Mouse (Mus musculus) liver, embryonic 13.5 days (tissue): Measurements from ENCODE around the gene Ramp1. TPM values are rescaled to one million over a fixed set of nuclear protein-coding genes. Genes with fewer than 3 reads are reported as not detected.

ENCODE experiments used
- ATAC-seq: fragments of 200-750 bp; cut with Nextera tagmentation; 2 replicates; pipeline ENCODE4 v1.8.0; 2017; ENCODE audit warnings: low read depth, mild to moderate bottlenecking, moderate number of reproducible peaks, moderate library complexity
- DNase-seq: peaks from one replicate; pipeline ENCODE4 v3.0.0; 2022
- H3K27ac ChIP-seq: fragments of 300-500 bp; sonication (generic); 2 replicates; pipeline ENCODE4 v1.5.1; 2015; ENCODE audit warnings: moderate library complexity, mild to moderate bottlenecking, inconsistent platforms
- H3K27me3 ChIP-seq: fragments of 300-500 bp; sonication (generic); 2 replicates; pipeline ENCODE4 v1.6.1; 2015; ENCODE audit warnings: mild to moderate bottlenecking, inconsistent platforms
- H3K36me3 ChIP-seq: fragments of 300-500 bp; sonication (generic); 2 replicates; pipeline ENCODE4 v1.6.1; 2015; ENCODE audit warnings: mild to moderate bottlenecking, inconsistent platforms
- H3K4me1 ChIP-seq: fragments of 300-500 bp; sonication (generic); replicated peaks from 2 replicates; pipeline ENCODE4 v1.6.1; 2015; ENCODE audit warnings: inconsistent platforms
- H3K4me2 ChIP-seq: fragments of 300-500 bp; sonication (generic); 2 replicates; pipeline ENCODE4 v1.6.1; 2015; ENCODE audit warnings: inconsistent platforms, mild to moderate bottlenecking, moderate library complexity
- H3K4me3 ChIP-seq: fragments of 300-500 bp; sonication (generic); replicated peaks from 2 replicates; pipeline ENCODE4 v1.5.1; 2015; ENCODE audit warnings: mild to moderate bottlenecking, inconsistent platforms
- H3K9ac ChIP-seq: fragments of 300-500 bp; sonication (generic); 2 replicates; pipeline ENCODE4 v1.6.1; 2015; ENCODE audit warnings: mild to moderate bottlenecking, inconsistent platforms
- H3K9me3 ChIP-seq: fragments of 300-500 bp; sonication (generic); replicated peaks from 2 replicates; pipeline ENCODE4 v1.6.1; 2016; ENCODE audit warnings: inconsistent platforms
- WGBS: fragments of 180-500 bp; shearing (Covaris S2); methylation state at CpG from one replicate; pipeline ENCODE4 v1.1.7; 2015; ENCODE audit not compliant: insufficient replicate concordance; 5-methylcytosine and 5-hydroxymethylcytosine counted together
- polyA plus RNA-seq: library from polyadenylated mRNA; unstranded; fragments of >200 nt; fragmentation: Nextera tagmentation; extraction: Ambion mirVana; gene quantifications from 2 replicates; pipeline ENCODE4 v1.2.1, GENCODE M21; 2015

Ramp1 gene
- polyA plus RNA-seq, result 4.1 and 5.3 TPM in 2 replicates

- WGBS, result 4% methylated on average over 37 of the region's 37 CpGs
- H3K4me1 ChIP-seq, result peaks cover 14% of the 10 kb centered on the region
- peaks cover 25% of the 10 kb centered on the region for H3K27me3 ChIP-seq
- ATAC-seq, result peak; percentile 20; the same call in 1 of the 2 replicates
- DNase-seq, result no peak
- H3K9me3 ChIP-seq, result no peaks in the 10 kb centered on the region
- no peaks in the 10 kb centered on the region for H3K36me3 ChIP-seq
- H3K27ac ChIP-seq, result no peak within 1 kb of the TSS
- peak within 1 kb of the TSS; percentile 65 for H3K4me2 ChIP-seq
- peak within 1 kb of the TSS; percentile 50 for H3K4me3 ChIP-seq
- H3K9ac ChIP-seq, result peak within 1 kb of the TSS; percentile 57
Observed at GRCm38 (mm10) chr1:91179533-91180173, at the start of gene Ramp1. Ramp1 (plus strand) TSS chr1:91179822.

DNA sequence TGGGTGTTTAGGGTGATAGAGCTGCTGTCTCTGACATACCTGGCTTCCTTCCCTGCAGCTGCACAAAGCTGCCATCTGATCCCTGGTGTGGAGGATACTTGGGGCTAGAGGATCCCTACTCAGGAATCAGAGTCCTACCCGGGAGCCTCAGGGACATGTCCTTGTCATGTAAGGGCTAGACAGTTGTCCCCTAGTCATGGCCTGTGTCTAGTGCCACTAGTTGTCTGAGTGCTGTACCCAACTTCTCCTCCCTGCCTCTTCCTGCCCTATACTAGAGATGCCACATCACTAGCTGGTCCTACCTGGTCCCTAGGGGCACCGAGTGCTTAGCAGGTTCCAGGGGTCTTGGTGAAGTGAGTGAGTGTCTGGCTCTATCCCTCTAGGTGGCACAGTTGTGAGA lies 42.6 kb upstream of the Ramp1 start:
- Histone ChIP-seq H3K36me3 (no peaks in the 10 kb centered on the region), H3K9ac (no peak overlapping the region), H3K27me3 (no peaks in the 10 kb centered on the region), H3K4me3 (no peak overlapping the region), H3K9me3 (no peaks in the 10 kb centered on the region), H3K4me1 (no peaks in the 10 kb centered on the region), H3K4me2 (no peak overlapping the region), H3K27ac (no peak overlapping the region)
- ATAC-seq (no peak), DNase-seq (no peak)
- 66% methylated on average over 2 of the region's 2 CpGs for WGBS

DNA sequence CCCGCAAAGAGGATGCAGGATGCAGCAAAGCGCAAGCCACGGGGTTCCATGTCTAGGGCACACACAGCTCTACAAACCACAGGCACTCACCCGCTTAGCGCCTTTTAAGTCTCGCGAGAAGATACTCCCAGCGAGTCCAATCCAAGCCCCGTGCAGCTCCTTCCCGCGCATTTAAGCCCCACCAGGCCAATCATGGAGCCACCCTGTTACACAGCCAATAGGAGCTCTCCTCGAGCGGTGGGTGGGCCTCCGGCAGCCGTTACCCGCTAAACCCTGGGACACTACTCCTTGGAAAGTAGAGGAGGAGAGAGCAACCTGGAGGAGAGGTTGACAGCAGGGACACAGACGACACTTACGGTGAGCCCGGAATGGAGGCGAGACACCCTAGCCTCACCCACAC lies 34.8 kb upstream of the Ramp1 start, which contains the start of gene Rbm44:
Rbm44 (plus strand) TSS at position 277 of the 400 bp plus-strand sequence.
- Histone ChIP-seq H3K27me3 (no peaks in the 10 kb centered on the region), H3K9ac (no peak within 1 kb of the TSS), H3K4me1 (no peaks in the 10 kb centered on the region), H3K4me3 (peak within 1 kb of the TSS; percentile 19), H3K9me3 (no peaks in the 10 kb centered on the region), H3K36me3 (no peaks in the 10 kb centered on the region), H3K27ac (no peak within 1 kb of the TSS), H3K4me2 (peak within 1 kb of the TSS; percentile 28)
- ATAC-seq (peak; percentile 82), DNase-seq (no peak)
- WGBS, result 61% methylated on average over 20 of the region's 20 CpGs

DNA sequence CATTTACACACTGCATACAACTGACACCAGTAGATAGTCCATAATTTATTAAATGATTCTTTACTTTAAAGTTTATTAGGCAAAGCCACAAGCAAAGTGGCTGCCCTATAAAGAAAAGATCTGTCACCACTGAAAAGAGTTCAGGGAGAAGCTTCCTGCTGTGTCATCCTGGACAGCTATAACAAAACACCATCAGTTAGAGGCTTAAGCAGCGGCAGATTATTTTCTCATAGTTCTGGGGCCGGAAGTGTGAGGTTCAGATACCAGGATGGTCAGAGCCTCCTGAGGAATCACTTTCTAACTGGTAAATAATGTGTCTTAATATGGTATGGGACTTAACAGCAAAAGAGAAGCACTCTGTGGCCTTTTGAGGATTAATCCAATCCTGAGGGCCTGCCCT lies 28.1 kb upstream of the Ramp1 start:
- no peak overlapping the region for H3K4me3 ChIP-seq
- H3K36me3 ChIP-seq, result no peaks in the 10 kb centered on the region
- H3K4me2 ChIP-seq, result no peak overlapping the region
- WGBS, result 42% methylated on average over 2 of the region's 2 CpGs
- no peaks in the 10 kb centered on the region for H3K9me3 ChIP-seq
- no peaks in the 10 kb centered on the region for H3K4me1 ChIP-seq
- H3K9ac ChIP-seq, result no peak overlapping the region
- H3K27ac ChIP-seq, result no peak overlapping the region
- no peaks in the 10 kb centered on the region for H3K27me3 ChIP-seq
- no peak for DNase-seq
- ATAC-seq, result no peak

- no peaks in the 10 kb centered on the region for H3K27me3 ChIP-seq
- no peak for ATAC-seq
- no peak for DNase-seq
- 62% methylated on average over 6 of the region's 6 CpGs for WGBS
- H3K9ac ChIP-seq, result no peak overlapping the region
- no peak overlapping the region for H3K4me2 ChIP-seq
- no peak overlapping the region for H3K27ac ChIP-seq
- H3K4me1 ChIP-seq, result no peaks in the 10 kb centered on the region
- no peaks in the 10 kb centered on the region for H3K9me3 ChIP-seq
- H3K36me3 ChIP-seq, result no peaks in the 10 kb centered on the region
- no peak overlapping the region for H3K4me3 ChIP-seq
Observed at GRCm38 (mm10) chr1:91166798-91167197, 12.8 kb upstream of the Ramp1 start.

GRCm38 (mm10) chr1:91169157-91169556 lies 10.5 kb upstream of the Ramp1 start:
- no peak for DNase-seq
- ATAC-seq, result no peak
- WGBS, result 35% methylated on average over 4 of the region's 4 CpGs

DNA sequence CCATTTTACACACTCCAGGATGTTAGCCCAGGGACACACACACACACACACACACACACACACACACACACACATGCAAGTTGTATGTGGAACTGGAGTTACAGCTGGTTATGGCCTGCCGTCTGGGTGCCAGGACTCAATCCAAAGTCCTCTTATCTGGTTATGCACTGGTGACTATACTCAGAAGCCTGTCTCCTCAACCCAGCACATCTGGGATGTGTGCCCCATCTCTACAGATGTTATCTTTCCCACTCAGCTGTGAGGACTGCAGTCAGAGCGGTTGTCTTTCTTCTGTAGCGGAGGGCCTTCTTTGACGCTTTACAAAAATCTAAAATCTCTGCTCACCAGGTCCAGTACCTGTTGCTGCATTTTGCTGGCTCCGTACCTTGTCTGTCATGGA lies 4.8 kb upstream of the Ramp1 start:
- Histone ChIP-seq H3K27me3 (peaks cover 8% of the 10 kb centered on the region), H3K36me3 (no peaks in the 10 kb centered on the region), H3K4me1 (peaks cover 7% of the 10 kb centered on the region), H3K9me3 (no peaks in the 10 kb centered on the region), H3K27ac (no peak overlapping the region), H3K9ac (no peak overlapping the region), H3K4me2 (no peak overlapping the region), H3K4me3 (no peak overlapping the region)
- WGBS, result 55% methylated on average over 5 of the region's 5 CpGs
- ATAC-seq (no peak), DNase-seq (no peak)

More at GRCm38 (mm10) chr1:91169157-91169556, 10.5 kb upstream of the Ramp1 start:
- H3K27ac ChIP-seq, result no peak overlapping the region
- H3K9me3 ChIP-seq, result no peaks in the 10 kb centered on the region
- H3K27me3 ChIP-seq, result no peaks in the 10 kb centered on the region
- H3K36me3 ChIP-seq, result no peaks in the 10 kb centered on the region
- H3K4me3 ChIP-seq, result no peak overlapping the region
- H3K4me2 ChIP-seq, result no peak overlapping the region
- no peak overlapping the region for H3K9ac ChIP-seq
- no peaks in the 10 kb centered on the region for H3K4me1 ChIP-seq

DNA sequence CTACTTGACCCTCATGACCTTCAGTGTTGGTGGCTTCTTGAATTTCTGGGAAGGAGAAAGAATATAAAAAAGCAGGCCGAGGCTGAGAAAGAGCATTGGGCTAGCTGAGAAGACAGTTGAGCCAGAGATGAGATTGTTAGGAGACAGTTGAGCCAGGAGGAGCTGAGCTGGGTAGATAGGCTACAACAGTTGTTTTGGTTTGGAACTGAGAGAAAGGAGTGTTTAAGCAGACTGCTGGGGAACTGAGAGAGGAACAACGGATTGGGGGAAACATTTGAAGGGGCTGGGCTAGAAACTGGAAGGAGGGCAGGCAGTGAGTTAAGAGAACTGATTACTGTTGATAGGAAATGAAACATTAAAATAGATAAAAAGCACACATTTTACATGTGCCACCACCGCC lies 3.6 kb upstream of the Ramp1 start:
- no peak for ATAC-seq
- no peak for DNase-seq
- 27% methylated on average over 3 of the region's 3 CpGs for WGBS

DNA sequence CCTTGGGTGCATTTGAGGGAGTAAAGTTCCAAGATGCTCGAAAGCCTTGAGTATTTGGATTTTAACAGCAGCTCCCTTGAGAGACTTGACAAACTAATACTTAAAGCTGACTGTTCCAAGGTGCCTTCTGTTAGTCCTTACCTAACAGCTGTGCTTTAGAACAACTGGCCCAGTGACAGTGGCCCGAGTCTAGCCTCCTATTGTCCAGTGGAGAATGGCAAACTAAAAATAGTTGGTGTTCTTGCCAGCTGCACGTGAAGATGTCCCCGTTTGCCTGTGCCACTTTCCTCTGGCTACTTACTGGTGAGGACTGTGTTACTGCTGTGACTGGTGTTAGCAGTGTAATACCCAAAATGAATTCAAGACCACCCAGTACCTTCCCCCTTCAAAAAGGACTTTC lies 2.8 kb upstream of the Ramp1 start:
- Histone ChIP-seq H3K4me3 (no peak overlapping the region), H3K9me3 (no peaks in the 10 kb centered on the region), H3K36me3 (no peaks in the 10 kb centered on the region), H3K27me3 (peaks cover 25% of the 10 kb centered on the region), H3K4me2 (no peak overlapping the region), H3K4me1 (peaks cover 14% of the 10 kb centered on the region), H3K27ac (no peak overlapping the region), H3K9ac (no peak overlapping the region)
- DNase-seq (no peak), ATAC-seq (no peak)
- WGBS, result 61% methylated on average over 4 of the region's 4 CpGs

More for the DNA sequence above, 3.6 kb upstream of the Ramp1 start:
- Histone ChIP-seq H3K27me3 (peaks cover 20% of the 10 kb centered on the region), H3K27ac (no peak overlapping the region), H3K9ac (no peak overlapping the region), H3K9me3 (no peaks in the 10 kb centered on the region), H3K4me2 (no peak overlapping the region), H3K4me3 (no peak overlapping the region), H3K36me3 (no peaks in the 10 kb centered on the region), H3K4me1 (peaks cover 10% of the 10 kb centered on the region)

DNA sequence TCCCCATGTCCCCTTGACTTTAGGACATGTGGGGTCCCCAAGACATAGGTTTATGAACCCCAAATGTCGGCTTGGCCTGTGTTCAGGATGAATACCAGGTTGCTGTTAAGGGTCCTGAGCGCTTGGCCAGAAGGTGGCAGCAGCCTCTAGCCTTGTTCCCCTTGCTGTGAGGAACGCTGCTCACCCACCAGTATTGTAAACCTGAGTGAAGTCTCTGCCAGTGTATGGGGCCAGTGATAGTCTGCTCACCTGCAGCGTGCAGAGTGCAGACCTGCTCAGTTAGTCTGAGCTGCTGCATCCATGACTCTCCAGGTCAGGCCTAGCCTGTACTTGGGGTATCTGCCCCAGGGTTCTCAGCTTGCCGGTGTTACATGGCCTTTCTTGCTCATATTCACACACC lies 536 bp upstream of the Ramp1 start:
- ATAC-seq, result peak; percentile 47; the same call in 1 of the 2 replicates
- H3K36me3 ChIP-seq, result no peaks in the 10 kb centered on the region
- peak; percentile 35 for DNase-seq
- H3K9me3 ChIP-seq, result no peaks in the 10 kb centered on the region
- H3K4me2 ChIP-seq, result peak overlapping the region; percentile 65; the same call in 1 of the 2 replicates
- H3K27ac ChIP-seq, result no peak overlapping the region
- H3K9ac ChIP-seq, result no peak overlapping the region
- H3K27me3 ChIP-seq, result peaks cover 25% of the 10 kb centered on the region
- WGBS, result 19% methylated on average over 5 of the region's 5 CpGs
- no peak overlapping the region for H3K4me3 ChIP-seq
- peaks cover 14% of the 10 kb centered on the region for H3K4me1 ChIP-seq

GRCm38 (mm10) chr1:91180174-91180565 lies 548 bp downstream of the Ramp1 start:
- Histone ChIP-seq H3K27me3 (peaks cover 25% of the 10 kb centered on the region), H3K4me1 (peaks cover 14% of the 10 kb centered on the region), H3K4me3 (peak overlapping the region; percentile 50), H3K36me3 (no peaks in the 10 kb centered on the region), H3K4me2 (peak overlapping the region; percentile 65), H3K27ac (no peak overlapping the region), H3K9me3 (no peaks in the 10 kb centered on the region), H3K9ac (peak overlapping the region; percentile 57)
- DNase-seq (no peak), ATAC-seq (no peak)
- WGBS, result 11% methylated on average over 13 of the region's 14 CpGs

DNA sequence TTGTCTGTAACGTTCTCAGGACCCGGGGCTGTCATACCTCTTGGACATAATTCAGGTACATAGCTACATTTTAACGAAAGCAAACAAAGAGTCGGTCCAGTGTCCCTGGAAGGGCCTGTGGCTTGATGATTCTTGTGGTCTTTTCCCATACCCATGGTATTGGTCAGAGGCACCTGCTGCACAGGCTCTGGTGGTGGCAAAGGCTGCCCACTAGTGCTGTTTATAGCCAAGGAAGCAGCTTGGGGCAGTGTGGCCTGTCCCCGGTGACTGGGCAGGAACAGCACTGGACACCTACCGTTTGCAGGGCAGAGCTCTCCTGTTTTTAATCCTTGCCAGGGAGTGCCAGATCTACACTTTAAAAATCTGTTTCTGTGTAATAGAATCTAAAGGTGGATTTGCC lies 1.1 kb downstream of the Ramp1 start:
- no peak overlapping the region for H3K9ac ChIP-seq
- no peaks in the 10 kb centered on the region for H3K36me3 ChIP-seq
- DNase-seq (no peak), ATAC-seq (no peak)
- H3K27me3 ChIP-seq, result peaks cover 25% of the 10 kb centered on the region
- H3K4me2 ChIP-seq, result peak overlapping the region; percentile 65
- H3K27ac ChIP-seq, result no peak overlapping the region
- no peaks in the 10 kb centered on the region for H3K9me3 ChIP-seq
- peak overlapping the region; percentile 50 for H3K4me3 ChIP-seq
- WGBS, result 47% methylated on average over 6 of the region's 6 CpGs
- peaks cover 14% of the 10 kb centered on the region for H3K4me1 ChIP-seq
